Mouse (Mus musculus): ENCODE results near the gene Lrrc8c. TPM values are rescaled to one million over a fixed set of nuclear protein-coding genes. Genes with fewer than 3 reads are reported as not detected.

The Lrrc8c gene
- polyA plus RNA-seq, 1 experiment from 2014 or later = 13.5 TPM

DNA sequence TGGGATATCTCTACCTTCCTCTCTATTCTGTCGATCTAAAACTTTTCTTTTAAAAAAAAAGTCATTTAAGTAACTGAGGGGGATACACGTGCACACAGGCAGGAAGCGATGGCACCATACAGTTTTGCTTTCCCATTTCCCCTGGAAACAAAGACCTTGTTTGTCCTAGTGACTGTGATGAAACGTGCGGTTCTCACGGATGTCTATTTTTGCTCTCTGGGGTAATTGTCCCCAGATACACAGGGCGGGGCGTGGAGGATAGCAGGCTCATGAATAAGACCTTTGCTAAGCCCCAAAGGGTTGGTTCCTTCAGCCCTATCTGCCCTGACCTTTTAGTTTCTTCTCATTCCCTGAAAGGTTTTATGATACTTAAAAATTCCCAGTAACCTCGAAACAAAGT is 79.7 kb downstream of the Lrrc8c start:
- WGBS = 35% methylated on average over 9 of the region's 9 CpGs

DNA sequence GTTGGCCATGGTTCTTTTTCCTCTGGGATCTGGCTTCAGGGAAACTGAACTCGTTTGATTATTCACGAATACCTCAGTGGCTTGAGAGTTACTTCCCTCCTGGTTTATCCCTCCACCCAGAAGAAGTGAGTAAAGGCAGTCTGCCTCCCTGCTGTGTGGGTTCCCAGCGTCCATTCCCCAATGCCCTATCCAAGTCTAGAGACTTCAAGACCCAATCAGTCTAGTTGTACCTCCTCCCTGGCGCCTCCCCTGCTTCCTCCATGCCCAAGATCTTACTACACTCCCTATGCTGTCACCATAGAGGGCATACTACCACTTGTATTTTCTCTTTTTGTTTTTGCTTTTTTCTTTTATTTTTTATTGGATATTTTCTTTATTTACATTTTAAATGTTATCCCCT is 80.1 kb downstream of the Lrrc8c start:
- no peak for ATAC-seq (replicated peaks; ENCODE audit: insufficient number of reproducible peaks, low FRiP score, low TSS enrichment, low read depth)
- no peaks in the 10 kb centered on the region for H3K4me1 ChIP-seq (ENCODE audit: control insufficient read depth, insufficient read depth, low read length)
- H3K4me3 ChIP-seq (ENCODE audit: low read depth, low read length) = no peak overlapping the region
- H3K4me2 ChIP-seq (ENCODE audit: low read depth, low read length) = no peak overlapping the region
- no peaks in the 10 kb centered on the region for H3K36me3 ChIP-seq (replicated peaks; ENCODE audit: control insufficient read depth, insufficient read depth, low read depth, low read length)
- H3K27me3 ChIP-seq (ENCODE audit: control insufficient read depth, insufficient read depth, low read length) = no peaks in the 10 kb centered on the region
- DNase-seq (ENCODE audit: low spot score) = no peak
- WGBS = 46% methylated on average over 4 of the region's 4 CpGs
- H3K9ac ChIP-seq (replicated peaks; ENCODE audit: low read length) = no peak overlapping the region
- H3K27ac ChIP-seq (replicated peaks; ENCODE audit: low read depth, low read length) = no peak overlapping the region
- H3K9me3 ChIP-seq (replicated peaks; ENCODE audit: control insufficient read depth, low read length) = no peaks in the 10 kb centered on the region

More for the DNA sequence above, 79.7 kb downstream of the Lrrc8c start:
- no peak overlapping the region for H3K27ac ChIP-seq (replicated peaks; ENCODE audit: low read depth, low read length)
- DNase-seq (ENCODE audit: low spot score) (no peak), ATAC-seq (replicated peaks; ENCODE audit: insufficient number of reproducible peaks, low FRiP score, low TSS enrichment, low read depth) (no peak)
- H3K4me2 ChIP-seq (ENCODE audit: low read depth, low read length) = no peak overlapping the region
- no peaks in the 10 kb centered on the region for H3K4me1 ChIP-seq (ENCODE audit: control insufficient read depth, insufficient read depth, low read length)
- no peak overlapping the region for H3K4me3 ChIP-seq (ENCODE audit: low read depth, low read length)
- no peaks in the 10 kb centered on the region for H3K9me3 ChIP-seq (replicated peaks; ENCODE audit: control insufficient read depth, low read length)
- H3K9ac ChIP-seq (replicated peaks; ENCODE audit: low read length) = no peak overlapping the region
- H3K27me3 ChIP-seq (ENCODE audit: control insufficient read depth, insufficient read depth, low read length) = no peaks in the 10 kb centered on the region
- no peaks in the 10 kb centered on the region for H3K36me3 ChIP-seq (replicated peaks; ENCODE audit: control insufficient read depth, insufficient read depth, low read depth, low read length)

GRCm38 (mm10) chr5:105600998-105601397 is 81.8 kb downstream of the Lrrc8c start:
- Histone ChIP-seq H3K4me3 (ENCODE audit: low read depth, low read length) (no peak overlapping the region), H3K4me2 (ENCODE audit: low read depth, low read length) (no peak overlapping the region), H3K9ac (replicated peaks; ENCODE audit: low read length) (no peak overlapping the region), H3K36me3 (replicated peaks; ENCODE audit: control insufficient read depth, insufficient read depth, low read depth, low read length) (no peaks in the 10 kb centered on the region), H3K27me3 (ENCODE audit: control insufficient read depth, insufficient read depth, low read length) (no peaks in the 10 kb centered on the region), H3K27ac (replicated peaks; ENCODE audit: low read depth, low read length) (no peak overlapping the region), H3K4me1 (ENCODE audit: control insufficient read depth, insufficient read depth, low read length) (no peaks in the 10 kb centered on the region), H3K9me3 (replicated peaks; ENCODE audit: control insufficient read depth, low read length) (no peaks in the 10 kb centered on the region)
- ATAC-seq (replicated peaks; ENCODE audit: insufficient number of reproducible peaks, low FRiP score, low TSS enrichment, low read depth) (no peak), DNase-seq (ENCODE audit: low spot score) (no peak)
- 80% methylated on average over 5 of the region's 5 CpGs for WGBS

DNA sequence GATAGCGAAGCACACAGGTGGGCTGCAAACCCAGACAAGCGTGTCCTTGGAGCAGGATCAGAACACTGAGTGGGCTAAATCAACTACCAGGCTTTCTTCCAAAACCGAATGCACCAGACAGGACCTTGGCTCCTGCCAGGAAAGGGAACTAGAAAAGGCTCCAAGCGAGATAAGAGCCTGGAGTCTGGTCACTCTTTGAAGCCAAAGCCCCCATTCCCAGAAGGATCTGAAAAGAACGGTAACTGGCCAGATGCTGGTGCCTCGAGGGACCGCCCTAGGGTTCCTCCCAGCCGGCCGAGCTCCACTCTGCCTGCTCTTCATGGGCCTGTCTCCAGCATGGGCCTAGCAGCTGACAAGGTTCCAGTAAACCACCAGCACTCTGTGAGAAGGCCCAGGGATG is 83.4 kb downstream of the Lrrc8c start:
- Histone ChIP-seq H3K4me3 (ENCODE audit: low read depth, low read length) (no peak overlapping the region), H3K36me3 (replicated peaks; ENCODE audit: control insufficient read depth, insufficient read depth, low read depth, low read length) (peaks cover 5% of the 10 kb centered on the region), H3K27me3 (ENCODE audit: control insufficient read depth, insufficient read depth, low read length) (no peaks in the 10 kb centered on the region), H3K4me1 (ENCODE audit: control insufficient read depth, insufficient read depth, low read length) (no peaks in the 10 kb centered on the region), H3K9ac (replicated peaks; ENCODE audit: low read length) (no peak overlapping the region), H3K9me3 (replicated peaks; ENCODE audit: control insufficient read depth, low read length) (no peaks in the 10 kb centered on the region), H3K4me2 (ENCODE audit: low read depth, low read length) (no peak overlapping the region), H3K27ac (replicated peaks; ENCODE audit: low read depth, low read length) (no peak overlapping the region)
- WGBS = 72% methylated on average over 9 of the region's 9 CpGs
- DNase-seq (ENCODE audit: low spot score) (no peak), ATAC-seq (replicated peaks; ENCODE audit: insufficient number of reproducible peaks, low FRiP score, low TSS enrichment, low read depth) (no peak)

- no peaks in the 10 kb centered on the region for H3K4me1 ChIP-seq (ENCODE audit: control insufficient read depth, insufficient read depth, low read length)
- no peak overlapping the region for H3K9ac ChIP-seq (replicated peaks; ENCODE audit: low read length)
- H3K4me2 ChIP-seq (ENCODE audit: low read depth, low read length) = no peak overlapping the region
- H3K27ac ChIP-seq (replicated peaks; ENCODE audit: low read depth, low read length) = no peak overlapping the region
- no peak for ATAC-seq (replicated peaks; ENCODE audit: insufficient number of reproducible peaks, low FRiP score, low TSS enrichment, low read depth)
- no peak for DNase-seq (ENCODE audit: low spot score)
- H3K9me3 ChIP-seq (replicated peaks; ENCODE audit: control insufficient read depth, low read length) = no peaks in the 10 kb centered on the region
- no peaks in the 10 kb centered on the region for H3K27me3 ChIP-seq (ENCODE audit: control insufficient read depth, insufficient read depth, low read length)
- WGBS = 83% methylated on average over 9 of the region's 9 CpGs
- H3K4me3 ChIP-seq (ENCODE audit: low read depth, low read length) = no peak overlapping the region
- H3K36me3 ChIP-seq (replicated peaks; ENCODE audit: control insufficient read depth, insufficient read depth, low read depth, low read length) = peaks cover 5% of the 10 kb centered on the region
Observed at GRCm38 (mm10) chr5:105605736-105606135, 86.5 kb downstream of the Lrrc8c start.

DNA sequence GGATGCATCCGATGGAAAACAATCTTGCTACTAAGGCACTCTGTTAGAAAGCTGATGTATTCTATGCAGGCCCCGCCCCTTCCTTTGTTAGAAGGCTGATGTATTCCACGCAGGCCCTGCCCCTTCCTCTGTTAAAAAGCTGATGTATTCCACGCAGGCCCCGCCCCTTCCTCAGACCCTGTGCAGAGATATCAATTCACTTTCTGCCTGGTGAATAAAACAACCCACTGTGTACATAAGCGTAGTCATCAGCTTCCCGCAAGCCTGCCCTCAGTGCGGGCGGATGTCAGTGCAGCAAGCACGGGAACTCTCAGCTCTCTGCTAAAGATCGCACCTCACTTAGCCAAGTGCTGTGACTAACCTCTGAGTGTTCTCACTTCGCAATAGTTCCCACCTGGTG is 90.5 kb downstream of the Lrrc8c start:
- H3K36me3 ChIP-seq (replicated peaks; ENCODE audit: control insufficient read depth, insufficient read depth, low read depth, low read length) = peaks cover 5% of the 10 kb centered on the region
- no peak overlapping the region for H3K4me2 ChIP-seq (ENCODE audit: low read depth, low read length)
- no peak overlapping the region for H3K27ac ChIP-seq (replicated peaks; ENCODE audit: low read depth, low read length)
- H3K4me3 ChIP-seq (ENCODE audit: low read depth, low read length) = no peak overlapping the region
- H3K9me3 ChIP-seq (replicated peaks; ENCODE audit: control insufficient read depth, low read length) = no peaks in the 10 kb centered on the region
- no peaks in the 10 kb centered on the region for H3K4me1 ChIP-seq (ENCODE audit: control insufficient read depth, insufficient read depth, low read length)
- no peaks in the 10 kb centered on the region for H3K27me3 ChIP-seq (ENCODE audit: control insufficient read depth, insufficient read depth, low read length)
- 84% methylated on average over 12 of the region's 12 CpGs for WGBS
- ATAC-seq (replicated peaks; ENCODE audit: insufficient number of reproducible peaks, low FRiP score, low TSS enrichment, low read depth) = 0 out of 2 replicates have a peak, but pooled peaks have one; percentile 44
- H3K9ac ChIP-seq (replicated peaks; ENCODE audit: low read length) = no peak overlapping the region
- no peak for DNase-seq (ENCODE audit: low spot score)

DNA sequence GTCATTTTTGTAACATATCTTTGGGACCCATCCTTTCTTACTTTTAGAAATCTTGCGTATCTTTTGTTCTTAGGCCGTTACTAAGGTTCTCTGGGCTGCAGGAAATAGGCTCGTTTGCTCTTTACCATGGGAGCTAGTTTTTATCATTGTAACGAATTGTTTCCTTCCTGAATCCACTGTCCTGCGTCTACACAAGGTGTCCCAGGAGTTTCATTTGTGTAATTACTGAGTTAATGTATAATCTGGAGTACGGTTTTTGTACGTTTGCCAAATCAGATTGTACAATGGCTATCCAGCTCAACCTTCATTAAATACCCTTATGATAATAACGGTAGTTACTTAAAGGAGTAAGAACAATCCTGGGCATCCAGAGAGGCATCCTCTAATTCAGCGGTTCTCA is 93.8 kb downstream of the Lrrc8c start:
- no peak overlapping the region for H3K4me3 ChIP-seq (ENCODE audit: low read depth, low read length)
- DNase-seq (ENCODE audit: low spot score) = no peak
- no peaks in the 10 kb centered on the region for H3K36me3 ChIP-seq (replicated peaks; ENCODE audit: control insufficient read depth, insufficient read depth, low read depth, low read length)
- no peaks in the 10 kb centered on the region for H3K9me3 ChIP-seq (replicated peaks; ENCODE audit: control insufficient read depth, low read length)
- no peak for ATAC-seq (replicated peaks; ENCODE audit: insufficient number of reproducible peaks, low FRiP score, low TSS enrichment, low read depth)
- H3K27me3 ChIP-seq (ENCODE audit: control insufficient read depth, insufficient read depth, low read length) = no peaks in the 10 kb centered on the region
- WGBS = 75% methylated on average over 9 of the region's 9 CpGs
- no peaks in the 10 kb centered on the region for H3K4me1 ChIP-seq (ENCODE audit: control insufficient read depth, insufficient read depth, low read length)
- no peak overlapping the region for H3K9ac ChIP-seq (replicated peaks; ENCODE audit: low read length)
- no peak overlapping the region for H3K27ac ChIP-seq (replicated peaks; ENCODE audit: low read depth, low read length)
- H3K4me2 ChIP-seq (ENCODE audit: low read depth, low read length) = no peak overlapping the region

- ATAC-seq (replicated peaks; ENCODE audit: insufficient number of reproducible peaks, low FRiP score, low TSS enrichment, low read depth) = no peak
Observed at GRCm38 (mm10) chr5:105614000-105614399, 94.8 kb downstream of the Lrrc8c start.

More at GRCm38 (mm10) chr5:105614000-105614399, 94.8 kb downstream of the Lrrc8c start:
- Histone ChIP-seq H3K9ac (replicated peaks; ENCODE audit: low read length) (no peak overlapping the region), H3K4me1 (ENCODE audit: control insufficient read depth, insufficient read depth, low read length) (no peaks in the 10 kb centered on the region), H3K4me3 (ENCODE audit: low read depth, low read length) (no peak overlapping the region), H3K4me2 (ENCODE audit: low read depth, low read length) (no peak overlapping the region), H3K9me3 (replicated peaks; ENCODE audit: control insufficient read depth, low read length) (no peaks in the 10 kb centered on the region), H3K27me3 (ENCODE audit: control insufficient read depth, insufficient read depth, low read length) (no peaks in the 10 kb centered on the region), H3K27ac (replicated peaks; ENCODE audit: low read depth, low read length) (no peak overlapping the region), H3K36me3 (replicated peaks; ENCODE audit: control insufficient read depth, insufficient read depth, low read depth, low read length) (no peaks in the 10 kb centered on the region)
- WGBS = 47% methylated on average over 5 of the region's 5 CpGs
- DNase-seq (ENCODE audit: low spot score) = no peak
